ENCODE assay signal across 7 mouse cellular contexts in the genomic region with DNA sequence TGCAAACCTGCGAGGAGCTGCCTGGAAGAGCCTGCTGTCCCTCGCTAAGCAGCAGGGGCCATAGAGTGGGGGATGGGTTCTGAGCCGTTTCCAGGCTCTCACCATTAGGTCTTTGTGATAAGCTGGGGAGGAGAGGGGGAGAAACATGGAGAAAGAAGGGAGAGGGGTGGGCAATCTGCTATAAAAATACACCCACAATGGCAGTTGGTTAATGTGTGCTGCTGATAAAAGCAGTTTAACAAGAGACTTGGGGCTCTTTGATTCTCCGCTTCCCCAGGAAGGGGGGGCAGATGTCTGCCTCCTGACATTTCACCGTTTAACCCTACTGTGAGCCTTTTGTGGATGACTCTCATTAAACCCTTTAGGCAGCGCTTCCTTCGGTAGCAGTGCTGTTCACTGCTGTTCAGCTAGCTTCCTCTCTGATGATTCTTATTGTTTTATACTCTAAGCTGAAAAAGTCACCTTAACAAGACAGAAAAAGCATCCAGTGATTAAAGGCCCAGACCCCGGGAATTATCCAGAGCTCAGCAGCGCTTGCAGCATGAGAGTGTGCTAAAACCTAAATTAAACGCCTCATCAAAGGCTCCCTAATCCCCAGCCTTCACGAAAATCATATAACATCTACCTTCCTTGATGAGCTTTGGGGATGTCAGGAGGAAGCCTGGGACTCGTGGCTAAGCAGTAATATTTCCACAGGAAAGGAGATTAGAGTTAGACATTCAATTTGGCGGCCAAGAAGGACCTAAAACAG.
DNase-seq lines count a peak whose midpoint lies in the region; ATAC-seq and TF ChIP-seq lines count a peak whose summit lies in the region.

No protein-coding gene starts in this region.

- no peak overlapping the region for H3K27ac ChIP-seq in ES-E14 (ENCODE audit: insufficient read depth, low read depth, low read length, poor library complexity, severe bottlenecking)
- H3K27ac ChIP-seq in MEL (ENCODE audit: control insufficient read depth, low read depth, low read length): peak overlapping the region; percentile 94
- no peak overlapping the region for H3K27ac ChIP-seq in forebrain, embryonic 16.5 days (ENCODE audit: low read length)
- peak overlapping the region; percentile 55 for H3K27ac ChIP-seq in liver, embryonic 13.5 days

- H3K9me3 ChIP-seq in ES-E14 (ENCODE audit: control insufficient read depth, insufficient read depth, low read depth, low read length): no peaks in the 10 kb centered on the region
- no peaks in the 10 kb centered on the region for H3K9me3 ChIP-seq in MEL (replicated peaks; ENCODE audit: insufficient read depth, low read length)
- H3K9me3 ChIP-seq in forebrain, embryonic 16.5 days (ENCODE audit: control insufficient read depth, low read length): no peaks in the 10 kb centered on the region
- H3K9me3 ChIP-seq in liver, embryonic 13.5 days (replicated peaks): no peaks in the 10 kb centered on the region

- H3K9ac ChIP-seq in ES-E14 (ENCODE audit: insufficient read depth, low read depth, low read length, poor library complexity, severe bottlenecking): no peak overlapping the region
- H3K9ac ChIP-seq in MEL (ENCODE audit: control insufficient read depth, low read depth, low read length, poor library complexity, severe bottlenecking): peak overlapping the region; percentile 74
- H3K9ac ChIP-seq in forebrain, embryonic 16.5 days (replicated peaks; ENCODE audit: low read depth, low read length): peak overlapping the region; percentile 36; the same call in 1 of the 2 replicates
- H3K9ac ChIP-seq in liver, embryonic 13.5 days: peak overlapping the region; percentile 51; the same call in 1 of the 2 replicates

- no peak for TF ChIP-seq CTCF in MEL (IDR thresholded peaks at IDR 0.05 in 2 of 3, conservative IDR thresholded peaks at IDR 0.05 in 1 of 3; ENCODE audit: control insufficient read depth in 1 of 3, insufficient read depth in 1 of 3, low read depth in 2 of 3, low read length in 3 of 3, poor library complexity in 1 of 3, severe bottlenecking in 1 of 3)

- no peaks in the 10 kb centered on the region for H3K27me3 ChIP-seq in MEL (ENCODE audit: control insufficient read depth in 1 of 2, insufficient read depth in 2 of 2, low read length in 2 of 2)
- H3K27me3 ChIP-seq in forebrain, embryonic 16.5 days (replicated peaks; ENCODE audit: control insufficient read depth, insufficient read depth, low read length): no peaks in the 10 kb centered on the region
- H3K27me3 ChIP-seq in liver, embryonic 13.5 days: no peaks in the 10 kb centered on the region

- peak; percentile 98 to 99 for TF ChIP-seq EP300 in MEL (IDR thresholded peaks at IDR 0.05; ENCODE audit: low read depth in 1 of 2, low read length in 2 of 2)

- in situ Hi-C loops in ES-E14 (cut with MboI; ENCODE audit: low sequenced_read_pairs in 2 of 2, unreplicated experiment in 2 of 2): no loop called here

- H3K4me3 ChIP-seq in ES-E14 (ENCODE audit: insufficient read depth in 1 of 2, low read depth in 1 of 2, low read length in 2 of 2, poor library complexity in 1 of 2, severe bottlenecking in 1 of 2) (no peak overlapping the region), MEL (ENCODE audit: control insufficient read depth in 1 of 2, insufficient read depth in 1 of 2, low read depth in 2 of 2, low read length in 2 of 2) (peak overlapping the region; percentile 48 to 64)
- peak overlapping the region; percentile 23; the same call in 1 of the 2 replicates for H3K4me3 ChIP-seq in forebrain, embryonic 16.5 days (replicated peaks; ENCODE audit: low read length)
- peak overlapping the region; percentile 31; the same call in 1 of the 2 replicates for H3K4me3 ChIP-seq in liver, embryonic 13.5 days (replicated peaks)

- 4% methylated on average over 13 of the region's 13 CpGs for WGBS in forebrain, embryonic 16.5 days
- 8% methylated on average over 13 of the region's 13 CpGs for WGBS in liver, embryonic 13.5 days (ENCODE audit: insufficient replicate concordance)

- 0 out of 2 replicates have a peak, but pooled peaks cover 2% of the 10 kb centered on the region for H3K79me2 ChIP-seq in MEL (ENCODE audit: control insufficient read depth, insufficient read depth, low read length, poor library complexity)

- H3K4me1 ChIP-seq in ES-E14 (ENCODE audit: control insufficient read depth in 2 of 2, insufficient read depth in 2 of 2, low read length in 2 of 2, poor library complexity in 1 of 2) (no peaks in the 10 kb centered on the region), MEL (ENCODE audit: control insufficient read depth in 1 of 2, insufficient read depth in 2 of 2, low read length in 2 of 2) (peaks cover 22 to 26% of the 10 kb centered on the region in 2 experiments)
- peaks cover 16% of the 10 kb centered on the region for H3K4me1 ChIP-seq in forebrain, embryonic 16.5 days (replicated peaks; ENCODE audit: control insufficient read depth, insufficient read depth, low read length)
- H3K4me1 ChIP-seq in liver, embryonic 13.5 days (replicated peaks): peaks cover 31% of the 10 kb centered on the region

- DNase-seq in ES-E14 (ENCODE audit: low read depth, low spot score) (peak; percentile 13), MEL (ENCODE audit: low read depth, low spot score) (peak; percentile 87)
- DNase-seq in liver, embryonic 13.5 days: peak; percentile 50
- peak; percentile 47 for DNase-seq in yolk sac, embryonic 10.5 days (ENCODE audit: low spot score)
- no peak for DNase-seq in thymus, postnatal 14 days
- no peak for DNase-seq in spleen, adult 18-20 months

- peak; percentile 74 for ATAC-seq in forebrain, embryonic 16.5 days
- peak; percentile 84 for ATAC-seq in liver, embryonic 13.5 days (ENCODE audit: low read depth)

- no peak; the same call in 1 of the 2 replicates for TF ChIP-seq RAD21 in MEL (IDR thresholded peaks at IDR 0.05; ENCODE audit: low read depth, low read length)

- H3K36me3 ChIP-seq in ES-E14 (ENCODE audit: control insufficient read depth, insufficient read depth, low read length, poor library complexity, severe bottlenecking) (no peaks in the 10 kb centered on the region), MEL (ENCODE audit: control insufficient read depth in 1 of 2, insufficient read depth in 2 of 2, low read length in 2 of 2) (peaks cover 0 to 40% of the 10 kb centered on the region in 2 experiments; a peak in 2 of 4 replicates)
- no peaks in the 10 kb centered on the region for H3K36me3 ChIP-seq in forebrain, embryonic 16.5 days (ENCODE audit: control insufficient read depth, insufficient read depth)
- H3K36me3 ChIP-seq in liver, embryonic 13.5 days: no peaks in the 10 kb centered on the region

- TF ChIP-seq POLR2A in MEL (IDR thresholded peaks at IDR 0.05; ENCODE audit: control insufficient read depth in 1 of 2, insufficient read depth in 1 of 2, low read depth in 1 of 2, low read length in 2 of 2, poor library complexity in 1 of 2): peak in 1 of 2 experiments; percentile 20; a peak in 1 of 4 replicates

- peak overlapping the region; percentile 45 for H3K4me2 ChIP-seq in forebrain, embryonic 16.5 days (ENCODE audit: low read length)
- H3K4me2 ChIP-seq in liver, embryonic 13.5 days: peak overlapping the region; percentile 61

TF ChIP-seq in ES-E14, 5 proteins besides CTCF, POLR2A, EP300 and RAD21:
- TF ChIP-seq ZNF384 (IDR thresholded peaks at IDR 0.05; ENCODE audit: low read depth, low read length) (no peak), HCFC1 (IDR thresholded peaks at IDR 0.05; ENCODE audit: borderline replicate concordance, insufficient read depth, low read length) (no peak), MAFK (IDR thresholded peaks at IDR 0.05; ENCODE audit: insufficient read depth, low read depth, low read length) (no peak), CHD2 (IDR thresholded peaks at IDR 0.05; ENCODE audit: low read depth, low read length) (no peak), ZC3H11A (IDR thresholded peaks at IDR 0.05; ENCODE audit: borderline replicate concordance, low read depth, low read length) (no peak)

TF ChIP-seq in MEL, 35 proteins besides CTCF, POLR2A, EP300 and RAD21 (continues in another document):
- TF ChIP-seq ZMIZ1 (IDR thresholded peaks at IDR 0.05; ENCODE audit: low read depth, low read length) (peak; percentile 21; the same call in 1 of the 2 replicates), MAZ (IDR thresholded peaks at IDR 0.05; ENCODE audit: low read depth, low read length) (peak; percentile 97), NRF1 (IDR thresholded peaks at IDR 0.05; ENCODE audit: insufficient read depth, low read depth, low read length, poor library complexity, severe bottlenecking) (no peak), USF2 (IDR thresholded peaks at IDR 0.05; ENCODE audit: borderline replicate concordance in 1 of 2, insufficient read depth in 1 of 2, low read depth in 1 of 2, low read length in 2 of 2) (no peak), MAFK (IDR thresholded peaks at IDR 0.05; ENCODE audit: borderline replicate concordance, low read depth, low read length) (peak; percentile 48; the same call in 1 of the 2 replicates), POLR2AphosphoS2 (IDR thresholded peaks at IDR 0.05; ENCODE audit: low read length) (no peak), NELFE (IDR thresholded peaks at IDR 0.05; ENCODE audit: low read depth, low read length) (no peak; the same call in 1 of the 2 replicates), HCFC1 (IDR thresholded peaks at IDR 0.05; ENCODE audit: low read depth, low read length) (peak; percentile 60), ZNF384 (IDR thresholded peaks at IDR 0.05; ENCODE audit: low read depth, low read length) (no peak), TAL1 (IDR thresholded peaks at IDR 0.05; ENCODE audit: low read length) (peak; percentile 87), MXI1 (IDR thresholded peaks at IDR 0.05; ENCODE audit: low read depth, low read length) (no peak; the same call in 1 of the 2 replicates), USF1 (IDR thresholded peaks at IDR 0.05; ENCODE audit: low read depth, low read length) (no peak), GATA1 (IDR thresholded peaks at IDR 0.05; ENCODE audit: low read depth, low read length) (peak; percentile 95), GABPA (IDR thresholded peaks at IDR 0.05; ENCODE audit: low read depth, low read length) (no peak), MEF2A (IDR thresholded peaks at IDR 0.05; ENCODE audit: extremely low read depth, insufficient replicate concordance, low read depth, low read length, poor library complexity, severe bottlenecking) (peak; percentile 84; the same call in 1 of the 2 replicates), MYC (IDR thresholded peaks at IDR 0.05; ENCODE audit: low read depth, low read length) (peak; percentile 65; the same call in 1 of the 2 replicates), MAX (IDR thresholded peaks at IDR 0.05; ENCODE audit: low read length) (no peak), ZC3H11A (IDR thresholded peaks at IDR 0.05; ENCODE audit: low read depth, low read length) (0 out of 2 replicates have a peak, but pooled peaks have one; percentile 13), RCOR1 (IDR thresholded peaks at IDR 0.05; ENCODE audit: low read depth, low read length) (peak; percentile 94), CHD2 (IDR thresholded peaks at IDR 0.05; ENCODE audit: low read length) (peak; percentile 81), UBTF (IDR thresholded peaks at IDR 0.05; ENCODE audit: borderline replicate concordance, insufficient read depth, low read depth, low read length) (no peak), POLR2AphosphoS5 (IDR thresholded peaks at IDR 0.05; ENCODE audit: borderline replicate concordance, low read depth, low read length) (no peak)

Comparison
In these comparisons a context has a peak if more than half of its experiments do, and no peak if none do; other contexts are left out.
1. DNase-seq: peak in ES-E14 (single experiment), MEL (single experiment), liver, embryonic 13.5 days (single experiment) and yolk sac, embryonic 10.5 days (single experiment); none in thymus, postnatal 14 days (single experiment) and spleen, adult 18-20 months (0 of 2).
2. H3K27ac ChIP-seq: peak in MEL (single experiment) and liver, embryonic 13.5 days (single experiment); none in ES-E14 (single experiment) and forebrain, embryonic 16.5 days (single experiment).
3. H3K4me3 ChIP-seq: peak in MEL (2 of 2), forebrain, embryonic 16.5 days (single experiment) and liver, embryonic 13.5 days (single experiment); none in ES-E14 (0 of 2).